Comparison of ENCODE assay signal across 22 mouse cellular contexts in genomic region chr8:95315350-95315749, GRCm38 (mm10). TPM values are rescaled to one million over a fixed set of nuclear protein-coding genes. Genes with fewer than 3 reads are reported as not detected.
DNase-seq lines count a peak whose midpoint lies in the region; ATAC-seq and TF ChIP-seq lines count a peak whose summit lies in the region.
"Had no signal": no experiment of that assay in that cellular context is flagged by ENCODE, and none has a peak within 500 bp of the region (broad histone marks: within the 10 kb centered on the region; RNA-seq: fewer than 3 reads in every experiment).

No protein-coding gene starts in this region.

- ATAC-seq in kidney, embryonic 16.5 days (ENCODE audit: low FRiP score, low TSS enrichment) = peak; percentile 40; the same call in 1 of the 2 replicates
- ATAC-seq: forebrain, embryonic 14.5 days had no signal

- H3K27me3 ChIP-seq in kidney, adult 2 months (replicated peaks; ENCODE audit: control insufficient read depth, insufficient read depth, low read length) = no peaks in the 10 kb centered on the region
- H3K27me3 ChIP-seq in kidney, embryonic 16.5 days (ENCODE audit: insufficient read depth, low read length) = no peaks in the 10 kb centered on the region; the same call in 1 of the 2 replicates
- H3K27me3 ChIP-seq: embryonic facial prominence, embryonic 15.5 days had no signal

- TF ChIP-seq POLR2A in kidney, adult 2 months (IDR thresholded peaks at IDR 0.05; ENCODE audit: low read depth, low read length) = no peak

- peaks cover 9% of the 10 kb centered on the region; the same call in 1 of the 2 replicates for H3K4me1 ChIP-seq in kidney, adult 2 months (ENCODE audit: control insufficient read depth, insufficient read depth, low read length)
- peaks cover 12% of the 10 kb centered on the region for H3K4me1 ChIP-seq in kidney, embryonic 16.5 days (ENCODE audit: insufficient read depth, low read length)

- H3K4me2 ChIP-seq in kidney, embryonic 16.5 days (replicated peaks; ENCODE audit: low read depth, low read length) = no peak overlapping the region
- H3K4me2 ChIP-seq: embryonic facial prominence, embryonic 13.5 days; embryonic facial prominence, embryonic 15.5 days; forebrain, embryonic 12.5 days had no signal

- H3K9me3 ChIP-seq in kidney, embryonic 16.5 days (ENCODE audit: low read length) = no peaks in the 10 kb centered on the region
- H3K9me3 ChIP-seq: embryonic facial prominence, embryonic 13.5 days; embryonic facial prominence, embryonic 15.5 days; forebrain, embryonic 10.5 days; forebrain, embryonic 12.5 days had no signal

- H3K4me3 ChIP-seq in kidney, adult 2 months (ENCODE audit: insufficient read depth, low read depth, low read length) = no peak overlapping the region
- H3K4me3 ChIP-seq in kidney, embryonic 16.5 days (ENCODE audit: low read length) = no peak overlapping the region
- H3K4me3 ChIP-seq: embryonic facial prominence, embryonic 13.5 days; embryonic facial prominence, embryonic 15.5 days; erythroblast, embryonic 14.5 days; forebrain, embryonic 10.5 days; forebrain, embryonic 12.5 days had no signal

- no peak for TF ChIP-seq CTCF in kidney, adult 2 months (conservative IDR thresholded peaks at IDR 0.05; ENCODE audit: insufficient read depth, insufficient read length, low read depth, low read length)

- peak overlapping the region; percentile 22; the same call in 1 of the 2 replicates for H3K27ac ChIP-seq in kidney, adult 2 months (ENCODE audit: insufficient read depth, low read depth, low read length)
- no peak overlapping the region for H3K27ac ChIP-seq in kidney, embryonic 16.5 days (ENCODE audit: low read length)
- H3K27ac ChIP-seq: embryonic facial prominence, embryonic 13.5 days; embryonic facial prominence, embryonic 15.5 days; forebrain, embryonic 10.5 days; forebrain, embryonic 12.5 days had no signal

- DNase-seq in kidney, adult 2 months = peak; percentile 58
- no peak for DNase-seq in kidney, postnatal 25 days
- DNase-seq in kidney, postnatal 14 days = no peak
- DNase-seq in kidney, postnatal 36 days = peak; percentile 24 to 25
- DNase-seq in kidney, postnatal 4 days = no peak
- DNase-seq: adrenal gland, postnatal 25 days; cerebellum, adult 11 months; cerebellum, adult 18-20 months; cerebellum, adult 8-10 months; cerebellum, adult 9-11 months; cerebellum, postnatal 14 days; cerebellum, postnatal 36 days; embryo, embryonic 11 days had no signal

- WGBS in kidney, adult 2 months = 59% methylated on average over 1 of the region's 1 CpGs
- 76% methylated on average over 1 of the region's 1 CpGs for WGBS in kidney, embryonic 16.5 days

- H3K36me3 ChIP-seq in kidney, adult 2 months (ENCODE audit: control insufficient read depth, insufficient read depth, low read length) = no peaks in the 10 kb centered on the region
- no peaks in the 10 kb centered on the region for H3K36me3 ChIP-seq in kidney, embryonic 16.5 days (ENCODE audit: insufficient read depth, low read length)
- H3K36me3 ChIP-seq: embryonic facial prominence, embryonic 13.5 days; embryonic facial prominence, embryonic 15.5 days; forebrain, embryonic 10.5 days; forebrain, embryonic 12.5 days had no signal

- H3K9ac ChIP-seq in kidney, embryonic 16.5 days (replicated peaks; ENCODE audit: low read length) = no peak overlapping the region
- H3K9ac ChIP-seq: embryonic facial prominence, embryonic 13.5 days; embryonic facial prominence, embryonic 15.5 days; forebrain, embryonic 12.5 days had no signal

RNA-seq across cellular contexts. Expression of gene Tepp, which starts 5.0 kb away (rescaled TPM):
- 0.22 and 0.41 TPM in 2 replicates for polyA plus RNA-seq in kidney, adult 2 months (2012; rRNA removed)
- polyA plus RNA-seq in kidney, embryonic 16.5 days (2015; fragmentation: Nextera tagmentation; extraction: Ambion mirVana) = 0.70 TPM in 1 of 2 replicates, not detected in the other
- polyA plus RNA-seq: C2C12; embryonic facial prominence, embryonic 11.5 days; erythroblast, embryonic 14.5 days; forebrain, embryonic 10.5 days; forebrain, embryonic 12.5 days had no signal

RNA-seq across cellular contexts. Expression of gene Cngb1, which starts 9.0 kb away (rescaled TPM):
- 0.38 and 1.1 TPM in 2 replicates for polyA plus RNA-seq in kidney, adult 2 months (2012; rRNA removed)
- polyA plus RNA-seq in kidney, embryonic 16.5 days (2015; fragmentation: Nextera tagmentation; extraction: Ambion mirVana) = 0.64 and 0.85 TPM in 2 replicates
- polyA plus RNA-seq: erythroblast, embryonic 14.5 days had no signal

RNA-seq across cellular contexts. Expression of gene Zfp319, which starts 16.4 kb away (rescaled TPM):
- 6.2 and 6.5 TPM in 2 replicates for polyA plus RNA-seq in kidney, adult 2 months (2012; rRNA removed)
- 9.5 and 10.3 TPM in 2 replicates for polyA plus RNA-seq in kidney, embryonic 16.5 days (2015; fragmentation: Nextera tagmentation; extraction: Ambion mirVana)

RNA-seq across cellular contexts. Expression of gene Usb1, which starts 16.7 kb away (rescaled TPM):
- 27.7 and 29.8 TPM in 2 replicates for polyA plus RNA-seq in kidney, adult 2 months (2012; rRNA removed)
- polyA plus RNA-seq in kidney, embryonic 16.5 days (2015; fragmentation: Nextera tagmentation; extraction: Ambion mirVana) = 59.0 and 61.7 TPM in 2 replicates

RNA-seq across cellular contexts. Expression of gene Mmp15, which starts 36.7 kb away (rescaled TPM):
- 5.3 and 5.6 TPM in 2 replicates for polyA plus RNA-seq in kidney, adult 2 months (2012; rRNA removed)
- polyA plus RNA-seq in kidney, embryonic 16.5 days (2015; fragmentation: Nextera tagmentation; extraction: Ambion mirVana) = 8.9 and 9.4 TPM in 2 replicates

Comparison
In these comparisons a context has a peak if more than half of its experiments do, and no peak if none do; other contexts are left out.
1. DNase-seq: peak in kidney, adult 2 months (single experiment) and kidney, postnatal 36 days (2 of 2); none in kidney, postnatal 25 days (0 of 2), kidney, postnatal 14 days (single experiment) and kidney, postnatal 4 days (0 of 2).